Mouse (Mus musculus) ovary, postnatal 36 days (tissue): ENCODE measurements at regions not wholly inside any gene's neighbourhood (a gene's known extent, or its start where the extent isn't known, plus 50 kb on each side); places are given as distances from the start of the nearest gene placed in this dataset.
"Not testable (repeated sequence)": the region's sequence is repeated elsewhere in the genome, so short reads cannot be mapped to it uniquely, and the experiment has no call there.

ENCODE experiments used
- DNase-seq: peaks from one replicate; pipeline ENCODE4 v3.0.0; 2022; ENCODE audit warnings: low spot score, mixed read lengths

- DNase-seq = no peak
Observed at GRCm38 (mm10) chr15:31987291-31987690, 189.8 kb upstream of the Tas2r119 start.

GRCm38 (mm10) chr15:31989093-31989492 lies 188.0 kb upstream of the Tas2r119 start:
- no peak for DNase-seq

- no peak for DNase-seq
Observed at GRCm38 (mm10) chr15:31989593-31990290, 187.3 kb upstream of the Tas2r119 start.

- no peak for DNase-seq
Observed at GRCm38 (mm10) chr15:31997996-31998395, 179.1 kb upstream of the Tas2r119 start.

GRCm38 (mm10) chr15:31999553-31999952 lies 177.5 kb upstream of the Tas2r119 start:
- DNase-seq = no peak

- DNase-seq = no peak
Observed at GRCm38 (mm10) chr15:32002950-32003422, 174.1 kb upstream of the Tas2r119 start.

- no peak for DNase-seq
Observed at GRCm38 (mm10) chr15:32003489-32003888, 173.6 kb upstream of the Tas2r119 start.

GRCm38 (mm10) chr15:32005986-32006385 lies 171.1 kb upstream of the Tas2r119 start:
- no peak for DNase-seq

- DNase-seq = no peak
Observed at GRCm38 (mm10) chr15:32009818-32010217, 167.3 kb upstream of the Tas2r119 start.

- DNase-seq = no peak
Observed at GRCm38 (mm10) chr15:32012044-32012443, 165.0 kb upstream of the Tas2r119 start.

GRCm38 (mm10) chr15:32012838-32013237 lies 164.3 kb upstream of the Tas2r119 start:
- no peak for DNase-seq

GRCm38 (mm10) chr15:32015169-32015568 lies 161.9 kb upstream of the Tas2r119 start:
- DNase-seq = no peak

- DNase-seq = no peak
Observed at GRCm38 (mm10) chr15:32020323-32021008, 156.6 kb upstream of the Tas2r119 start.

- no peak for DNase-seq
Observed at GRCm38 (mm10) chr15:32021009-32021602, 156.0 kb upstream of the Tas2r119 start.

- DNase-seq = no peak
Observed at GRCm38 (mm10) chr15:32034091-32034490, 143.0 kb upstream of the Tas2r119 start.

GRCm38 (mm10) chr15:32034790-32035189 lies 142.3 kb upstream of the Tas2r119 start:
- no peak for DNase-seq

GRCm38 (mm10) chr15:32041764-32042163 lies 135.3 kb upstream of the Tas2r119 start:
- no peak for DNase-seq

GRCm38 (mm10) chr15:32042173-32042572 lies 134.9 kb upstream of the Tas2r119 start:
- DNase-seq = peak; percentile 23

- no peak for DNase-seq
Observed at GRCm38 (mm10) chr15:32042589-32042988, 134.5 kb upstream of the Tas2r119 start.

GRCm38 (mm10) chr15:32043207-32043606 lies 133.9 kb upstream of the Tas2r119 start:
- no peak for DNase-seq

GRCm38 (mm10) chr15:32043670-32044069 lies 133.4 kb upstream of the Tas2r119 start:
- DNase-seq = not testable (repeated sequence)

GRCm38 (mm10) chr15:32048836-32049235 lies 128.3 kb upstream of the Tas2r119 start:
- no peak for DNase-seq

GRCm38 (mm10) chr15:32061573-32061972 lies 115.5 kb upstream of the Tas2r119 start:
- DNase-seq = no peak
